Mouse (Mus musculus): Measurements from ENCODE around the gene Cog2.

GRCm38 (mm10) chr8:124509156-124509555, 11.4 kb upstream of the Cog2 start:
- TF ChIP-seq CTCF (conservative IDR thresholded peaks at IDR 0.05; ENCODE audit: low read length) (no peak), POU5F1 (IDR thresholded peaks at IDR 0.05; ENCODE audit: borderline replicate concordance, low read length) (no peak)

Data from E14TG2a.4 (cell line).